Mouse (Mus musculus): ENCODE measurements around the gene Serping1. TPM values are rescaled to one million over a fixed set of nuclear protein-coding genes. Genes with fewer than 3 reads are reported as not detected.

Serping1 gene
- polyA plus RNA-seq, 1 experiment from 2014 or later = 63.0 TPM

DNA sequence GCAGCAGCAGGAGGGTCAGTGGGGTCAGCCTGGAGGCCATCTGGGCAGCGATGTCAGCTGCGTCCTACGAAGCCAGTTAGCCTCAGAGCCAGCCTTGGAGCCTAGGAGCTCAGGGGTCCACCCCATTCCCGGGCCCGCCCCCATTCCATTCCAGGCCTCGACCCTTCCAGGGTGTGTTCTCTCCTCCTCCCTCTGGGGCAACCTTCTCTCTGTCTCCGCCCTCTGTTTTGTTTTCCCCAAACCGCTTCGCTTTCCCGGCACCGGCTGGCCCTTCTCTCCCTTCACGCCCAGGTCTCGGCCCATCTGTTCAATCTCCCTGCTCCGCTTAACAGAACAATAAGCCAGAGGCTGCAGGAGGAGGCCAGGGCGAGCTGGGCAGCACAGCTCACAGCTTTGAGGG is 493 bp downstream of the Serping1 start:
- Histone ChIP-seq H3K36me3 (ENCODE audit: control insufficient read depth, insufficient read depth, low read length) (no peaks in the 10 kb centered on the region), H3K4me2 (ENCODE audit: low read depth, low read length) (peak overlapping the region; percentile 66), H3K9ac (ENCODE audit: low read depth, low read length) (peak overlapping the region; percentile 60), H3K4me3 (ENCODE audit: low read depth, low read length) (peak overlapping the region; percentile 37), H3K27me3 (replicated peaks; ENCODE audit: control insufficient read depth, insufficient read depth, low read length) (no peaks in the 10 kb centered on the region), H3K4me1 (ENCODE audit: control insufficient read depth, insufficient read depth, low read length) (peaks cover 5% of the 10 kb centered on the region), H3K27ac (replicated peaks; ENCODE audit: low read depth, low read length) (peak overlapping the region; percentile 40; the same call in 1 of the 2 replicates), H3K9me3 (ENCODE audit: control insufficient read depth, low read length) (no peaks in the 10 kb centered on the region)
- 5% methylated on average over 11 of the region's 15 CpGs for WGBS
- DNase-seq (ENCODE audit: low spot score) = peak; percentile 88
- ATAC-seq (ENCODE audit: low read depth) = peak; percentile 95

DNA sequence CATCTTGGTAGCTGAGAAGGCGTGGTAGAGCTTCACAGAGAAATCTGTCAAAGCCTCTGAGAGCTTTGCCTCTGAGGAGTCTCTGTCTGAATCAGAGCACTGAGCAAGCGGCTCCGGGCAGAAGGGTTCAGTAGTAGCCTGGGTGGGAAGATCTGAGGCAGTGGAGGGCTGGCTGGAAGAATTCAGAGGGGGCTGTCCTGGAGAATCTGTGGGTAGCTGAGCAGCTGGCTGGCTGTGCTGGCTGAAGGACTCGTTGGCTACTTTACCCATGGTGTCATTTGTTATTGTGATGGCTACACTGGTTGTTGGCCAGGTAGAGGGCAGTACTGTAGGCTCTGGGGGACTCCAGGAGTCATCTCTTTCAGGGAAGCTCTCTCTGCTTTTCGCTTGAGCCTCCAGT is 2.0 kb downstream of the Serping1 start:
- Histone ChIP-seq H3K4me2 (ENCODE audit: low read depth, low read length) (no peak overlapping the region), H3K36me3 (ENCODE audit: control insufficient read depth, insufficient read depth, low read length) (no peaks in the 10 kb centered on the region), H3K27me3 (replicated peaks; ENCODE audit: control insufficient read depth, insufficient read depth, low read length) (no peaks in the 10 kb centered on the region), H3K9me3 (ENCODE audit: control insufficient read depth, low read length) (no peaks in the 10 kb centered on the region), H3K4me1 (ENCODE audit: control insufficient read depth, insufficient read depth, low read length) (peaks cover 5% of the 10 kb centered on the region), H3K27ac (replicated peaks; ENCODE audit: low read depth, low read length) (no peak overlapping the region), H3K9ac (ENCODE audit: low read depth, low read length) (no peak overlapping the region), H3K4me3 (ENCODE audit: low read depth, low read length) (no peak overlapping the region)
- DNase-seq (ENCODE audit: low spot score) (no peak), ATAC-seq (ENCODE audit: low read depth) (no peak)
- 82% methylated on average over 5 of the region's 5 CpGs for WGBS

DNA sequence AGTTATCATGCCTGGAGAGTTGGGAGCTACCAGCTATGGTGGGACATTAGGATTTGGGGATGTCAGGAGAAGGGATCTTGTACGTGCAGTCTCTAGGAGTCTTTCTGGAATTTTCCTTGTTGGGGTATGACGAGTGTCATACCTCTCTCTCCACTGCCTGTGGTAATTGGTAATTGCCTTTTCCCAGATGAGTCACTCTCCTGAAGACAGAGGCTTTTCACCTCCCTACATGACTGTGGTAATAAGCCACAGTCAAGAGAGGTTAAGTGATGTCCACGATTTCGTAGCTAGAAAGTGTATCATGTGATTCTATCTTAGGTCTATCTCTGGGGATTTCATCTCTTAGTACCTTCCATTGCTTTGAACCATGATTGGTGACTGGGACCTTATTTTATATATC is 2.8 kb downstream of the Serping1 start:
- no peak overlapping the region for H3K27ac ChIP-seq (replicated peaks; ENCODE audit: low read depth, low read length)
- H3K4me2 ChIP-seq (ENCODE audit: low read depth, low read length) = no peak overlapping the region
- no peaks in the 10 kb centered on the region for H3K36me3 ChIP-seq (ENCODE audit: control insufficient read depth, insufficient read depth, low read length)
- WGBS = 87% methylated on average over 4 of the region's 4 CpGs
- no peak for ATAC-seq (ENCODE audit: low read depth)
- peaks cover 5% of the 10 kb centered on the region for H3K4me1 ChIP-seq (ENCODE audit: control insufficient read depth, insufficient read depth, low read length)
- no peak for DNase-seq (ENCODE audit: low spot score)
- no peaks in the 10 kb centered on the region for H3K27me3 ChIP-seq (replicated peaks; ENCODE audit: control insufficient read depth, insufficient read depth, low read length)
- H3K4me3 ChIP-seq (ENCODE audit: low read depth, low read length) = no peak overlapping the region
- no peaks in the 10 kb centered on the region for H3K9me3 ChIP-seq (ENCODE audit: control insufficient read depth, low read length)
- H3K9ac ChIP-seq (ENCODE audit: low read depth, low read length) = no peak overlapping the region

DNA sequence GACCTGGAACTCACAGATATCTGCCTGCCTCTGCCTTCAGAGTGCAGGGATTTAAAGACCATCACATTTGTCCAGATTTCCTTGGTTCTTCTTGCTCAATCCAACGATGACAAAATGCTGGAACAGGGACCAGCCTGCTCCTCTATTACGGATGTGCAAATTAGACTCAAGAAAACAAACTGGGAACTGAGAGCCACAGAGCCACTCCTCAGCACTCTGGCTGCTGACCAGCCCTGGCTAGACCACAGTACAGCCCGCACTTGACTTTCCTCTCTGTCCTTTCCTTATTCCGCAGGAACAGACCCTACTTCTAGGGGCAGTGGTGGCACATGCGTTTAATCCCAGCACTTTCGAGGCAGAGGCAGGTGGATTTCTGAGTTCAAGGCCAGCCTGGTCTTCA is 4.7 kb downstream of the Serping1 start:
- H3K4me3 ChIP-seq (ENCODE audit: low read depth, low read length) = no peak overlapping the region
- H3K27me3 ChIP-seq (replicated peaks; ENCODE audit: control insufficient read depth, insufficient read depth, low read length) = no peaks in the 10 kb centered on the region
- H3K4me2 ChIP-seq (ENCODE audit: low read depth, low read length) = no peak overlapping the region
- no peak overlapping the region for H3K9ac ChIP-seq (ENCODE audit: low read depth, low read length)
- H3K27ac ChIP-seq (replicated peaks; ENCODE audit: low read depth, low read length) = no peak overlapping the region
- H3K36me3 ChIP-seq (ENCODE audit: control insufficient read depth, insufficient read depth, low read length) = no peaks in the 10 kb centered on the region
- no peak for DNase-seq (ENCODE audit: low spot score)
- H3K4me1 ChIP-seq (ENCODE audit: control insufficient read depth, insufficient read depth, low read length) = peaks cover 5% of the 10 kb centered on the region
- 73% methylated on average over 6 of the region's 6 CpGs for WGBS
- no peak for ATAC-seq (ENCODE audit: low read depth)
- H3K9me3 ChIP-seq (ENCODE audit: control insufficient read depth, low read length) = no peaks in the 10 kb centered on the region

DNA sequence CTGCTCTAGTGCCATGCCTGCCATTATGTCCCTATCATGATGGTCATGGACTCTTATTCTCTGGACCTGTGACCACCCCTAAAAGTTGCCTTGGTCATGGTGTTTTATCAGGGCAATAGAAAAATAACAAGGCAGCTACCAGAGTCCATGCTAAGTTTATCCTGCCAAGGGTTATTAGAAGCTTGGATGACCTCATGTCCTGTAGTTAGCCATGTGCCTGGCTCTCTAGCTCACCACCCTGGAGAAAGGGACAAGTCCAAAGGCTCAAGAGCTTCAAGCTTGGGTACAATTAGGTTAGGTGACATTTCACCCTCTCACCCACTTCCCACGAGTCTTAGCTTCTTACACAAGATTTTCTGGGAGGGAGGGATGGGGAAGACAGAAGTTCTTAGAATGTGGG is 12.4 kb downstream of the Serping1 start:
- Histone ChIP-seq H3K4me3 (ENCODE audit: low read depth, low read length) (no peak overlapping the region), H3K9ac (ENCODE audit: low read depth, low read length) (no peak overlapping the region), H3K4me1 (ENCODE audit: control insufficient read depth, insufficient read depth, low read length) (no peaks in the 10 kb centered on the region), H3K27me3 (replicated peaks; ENCODE audit: control insufficient read depth, insufficient read depth, low read length) (no peaks in the 10 kb centered on the region), H3K4me2 (ENCODE audit: low read depth, low read length) (no peak overlapping the region), H3K27ac (replicated peaks; ENCODE audit: low read depth, low read length) (no peak overlapping the region), H3K36me3 (ENCODE audit: control insufficient read depth, insufficient read depth, low read length) (no peaks in the 10 kb centered on the region), H3K9me3 (ENCODE audit: control insufficient read depth, low read length) (no peaks in the 10 kb centered on the region)
- no peak for DNase-seq (ENCODE audit: low spot score)
- WGBS = 44% methylated on average over 1 of the region's 1 CpGs
- ATAC-seq (ENCODE audit: low read depth) = no peak

DNA sequence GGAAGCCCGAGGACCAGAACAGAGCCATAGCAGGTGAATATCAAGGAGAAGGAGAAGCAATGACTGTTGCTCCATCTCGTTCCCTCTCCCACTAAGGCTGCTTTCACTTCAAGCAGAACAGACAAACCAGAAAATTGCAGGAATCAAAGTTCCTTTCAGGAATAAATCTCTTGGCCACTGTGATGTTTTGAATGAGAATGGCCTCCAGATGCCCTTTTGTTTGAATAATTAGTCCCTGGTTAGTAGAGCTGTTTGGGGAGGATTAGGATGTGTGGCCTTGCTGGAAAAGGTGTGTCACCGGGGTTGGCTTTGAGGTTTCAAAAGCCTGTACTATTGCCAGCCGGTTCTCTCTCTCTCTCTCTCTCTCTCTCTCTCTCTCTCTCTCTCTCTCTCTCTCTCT is 12.9 kb downstream of the Serping1 start:
- DNase-seq (ENCODE audit: low spot score) (no peak), ATAC-seq (ENCODE audit: low read depth) (no peak)
- Histone ChIP-seq H3K4me2 (ENCODE audit: low read depth, low read length) (no peak overlapping the region), H3K4me1 (ENCODE audit: control insufficient read depth, insufficient read depth, low read length) (no peaks in the 10 kb centered on the region), H3K27me3 (replicated peaks; ENCODE audit: control insufficient read depth, insufficient read depth, low read length) (no peaks in the 10 kb centered on the region), H3K27ac (replicated peaks; ENCODE audit: low read depth, low read length) (no peak overlapping the region), H3K36me3 (ENCODE audit: control insufficient read depth, insufficient read depth, low read length) (no peaks in the 10 kb centered on the region), H3K9ac (ENCODE audit: low read depth, low read length) (no peak overlapping the region), H3K4me3 (ENCODE audit: low read depth, low read length) (no peak overlapping the region), H3K9me3 (ENCODE audit: control insufficient read depth, low read length) (no peaks in the 10 kb centered on the region)
- 47% methylated on average over 3 of the region's 4 CpGs for WGBS

DNA sequence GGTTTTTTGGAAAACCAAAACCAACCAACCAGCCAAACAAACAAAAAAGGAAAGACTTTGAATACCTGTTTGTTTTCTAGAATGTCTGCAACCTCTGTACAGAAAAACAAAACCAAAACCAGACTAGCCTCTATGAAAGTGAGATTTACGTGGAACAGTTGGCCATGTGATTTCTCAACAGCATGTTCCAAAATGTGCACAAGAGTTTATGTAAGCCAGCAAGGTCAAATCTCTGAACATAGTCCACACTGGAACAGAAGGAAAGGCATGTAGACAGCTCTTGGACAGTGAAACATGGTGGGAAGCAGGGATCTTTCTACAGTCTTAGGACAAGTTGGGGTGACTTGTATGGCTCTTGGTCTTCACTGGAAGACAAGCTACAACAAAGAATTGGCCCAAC is 13.4 kb downstream of the Serping1 start:
- no peaks in the 10 kb centered on the region for H3K4me1 ChIP-seq (ENCODE audit: control insufficient read depth, insufficient read depth, low read length)
- H3K9ac ChIP-seq (ENCODE audit: low read depth, low read length) = no peak overlapping the region
- no peak overlapping the region for H3K4me2 ChIP-seq (ENCODE audit: low read depth, low read length)
- 90% methylated on average over 1 of the region's 1 CpGs for WGBS
- no peaks in the 10 kb centered on the region for H3K9me3 ChIP-seq (ENCODE audit: control insufficient read depth, low read length)
- DNase-seq (ENCODE audit: low spot score) = no peak
- H3K27ac ChIP-seq (replicated peaks; ENCODE audit: low read depth, low read length) = no peak overlapping the region
- no peak overlapping the region for H3K4me3 ChIP-seq (ENCODE audit: low read depth, low read length)
- H3K27me3 ChIP-seq (replicated peaks; ENCODE audit: control insufficient read depth, insufficient read depth, low read length) = no peaks in the 10 kb centered on the region
- no peak for ATAC-seq (ENCODE audit: low read depth)
- no peaks in the 10 kb centered on the region for H3K36me3 ChIP-seq (ENCODE audit: control insufficient read depth, insufficient read depth, low read length)

DNA sequence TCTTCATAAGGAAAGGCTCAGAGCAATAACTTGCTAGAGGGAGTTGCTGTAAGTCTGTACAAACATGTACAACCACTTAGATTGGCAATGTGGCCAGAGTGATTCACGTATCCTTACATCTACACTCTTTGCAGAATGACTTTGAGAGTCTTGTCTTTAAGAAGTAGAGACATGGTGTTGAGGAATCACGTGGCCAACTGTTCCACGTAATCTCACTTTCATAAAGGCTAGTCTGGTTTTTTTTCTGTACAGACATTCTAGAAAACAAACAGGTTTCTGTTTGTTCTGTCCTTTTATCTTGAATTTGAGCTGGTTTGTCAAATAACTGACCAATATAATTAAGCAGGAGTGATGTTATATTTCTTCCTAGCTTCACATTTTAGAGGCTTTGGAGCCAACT is 13.9 kb downstream of the Serping1 start:
- H3K27ac ChIP-seq (replicated peaks; ENCODE audit: low read depth, low read length) = no peak overlapping the region
- DNase-seq (ENCODE audit: low spot score) (no peak), ATAC-seq (ENCODE audit: low read depth) (no peak)
- no peaks in the 10 kb centered on the region for H3K9me3 ChIP-seq (ENCODE audit: control insufficient read depth, low read length)
- H3K9ac ChIP-seq (ENCODE audit: low read depth, low read length) = no peak overlapping the region
- WGBS = 89% methylated on average over 3 of the region's 3 CpGs
- H3K36me3 ChIP-seq (ENCODE audit: control insufficient read depth, insufficient read depth, low read length) = no peaks in the 10 kb centered on the region
- H3K4me2 ChIP-seq (ENCODE audit: low read depth, low read length) = no peak overlapping the region
- H3K27me3 ChIP-seq (replicated peaks; ENCODE audit: control insufficient read depth, insufficient read depth, low read length) = no peaks in the 10 kb centered on the region
- no peaks in the 10 kb centered on the region for H3K4me1 ChIP-seq (ENCODE audit: control insufficient read depth, insufficient read depth, low read length)
- H3K4me3 ChIP-seq (ENCODE audit: low read depth, low read length) = no peak overlapping the region

DNA sequence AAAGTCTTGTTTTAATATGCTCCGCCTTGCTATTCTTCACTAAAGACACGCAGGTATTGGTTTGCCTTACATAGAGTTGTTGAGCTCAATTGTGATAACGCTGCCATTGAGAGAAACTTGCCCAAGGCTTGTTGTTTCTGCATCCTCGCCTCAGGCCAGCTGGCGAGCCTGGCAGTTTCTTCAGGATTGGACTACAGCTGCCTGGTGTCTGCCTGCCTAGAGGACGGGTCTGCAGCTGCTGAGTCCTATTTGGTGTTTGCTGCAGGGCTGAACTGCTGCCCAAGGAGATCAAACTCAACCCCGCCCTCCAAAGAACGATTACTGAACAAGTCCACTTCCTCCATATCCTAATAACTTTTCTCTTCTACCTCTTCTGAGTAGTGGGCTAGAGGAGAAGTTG is 14.5 kb downstream of the Serping1 start:
- DNase-seq (ENCODE audit: low spot score) (no peak), ATAC-seq (ENCODE audit: low read depth) (no peak)
- Histone ChIP-seq H3K4me1 (ENCODE audit: control insufficient read depth, insufficient read depth, low read length) (no peaks in the 10 kb centered on the region), H3K9me3 (ENCODE audit: control insufficient read depth, low read length) (no peaks in the 10 kb centered on the region), H3K4me2 (ENCODE audit: low read depth, low read length) (no peak overlapping the region), H3K36me3 (ENCODE audit: control insufficient read depth, insufficient read depth, low read length) (no peaks in the 10 kb centered on the region), H3K9ac (ENCODE audit: low read depth, low read length) (no peak overlapping the region), H3K4me3 (ENCODE audit: low read depth, low read length) (no peak overlapping the region), H3K27me3 (replicated peaks; ENCODE audit: control insufficient read depth, insufficient read depth, low read length) (no peaks in the 10 kb centered on the region), H3K27ac (replicated peaks; ENCODE audit: low read depth, low read length) (no peak overlapping the region)
- WGBS = 66% methylated on average over 8 of the region's 8 CpGs

All from embryonic facial prominence, embryonic 14.5 days (tissue).